35 mouse cellular contexts compared by ENCODE assay signal in the genomic region with DNA sequence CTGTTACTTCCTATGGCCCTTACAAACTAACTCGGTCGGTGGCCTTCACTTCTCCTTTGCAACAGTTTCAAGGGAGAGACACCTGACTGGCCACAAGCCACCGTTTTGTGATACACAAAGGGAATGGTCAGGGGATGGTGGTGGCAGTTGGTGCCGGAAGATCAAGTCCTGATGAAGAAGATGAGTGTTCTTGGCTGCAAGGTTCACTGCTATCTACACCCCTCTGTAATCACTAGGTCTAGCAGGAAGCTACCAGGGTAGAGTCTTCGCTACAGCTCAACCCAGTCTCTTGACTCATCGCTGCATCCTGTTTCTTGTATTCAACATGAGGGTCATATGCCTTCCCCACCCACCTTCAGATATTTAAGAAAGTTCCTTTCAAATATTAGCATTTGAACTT.
"Had no signal": no experiment of that assay in that cellular context is flagged by ENCODE, and none has a peak within 500 bp of the region (broad histone marks: within the 10 kb centered on the region; RNA-seq: fewer than 3 reads in every experiment).

No protein-coding gene starts in this region.

- H3K9me3 ChIP-seq: heart, embryonic 10.5 days; heart, embryonic 12.5 days; heart, embryonic 13.5 days; heart, embryonic 15.5 days; hindbrain, embryonic 10.5 days; hindbrain, embryonic 12.5 days; hindbrain, embryonic 13.5 days; hindbrain, embryonic 15.5 days; intestine, embryonic 15.5 days; kidney, embryonic 15.5 days had no signal

- H3K4me1 ChIP-seq: heart, embryonic 10.5 days; hindbrain, embryonic 12.5 days; hindbrain, embryonic 15.5 days; intestine, embryonic 15.5 days; kidney, embryonic 15.5 days had no signal

- DNase-seq: heart, postnatal 10 days; heart, postnatal 14 days; heart, postnatal 36 days; heart, postnatal 4 days; kidney, adult 18-20 months; kidney, adult 2 months; kidney, adult 8-10 months; kidney, adult 9 months; kidney, postnatal 10 days; kidney, postnatal 14 days; kidney, postnatal 25 days; kidney, postnatal 36 days; kidney, postnatal 4 days; layer of hippocampus, adult 9-11 months; layer of hippocampus, postnatal 36 days had no signal

- H3K4me3 ChIP-seq: heart, embryonic 10.5 days; heart, embryonic 12.5 days; heart, embryonic 13.5 days; heart, embryonic 15.5 days; hindbrain, embryonic 10.5 days; hindbrain, embryonic 12.5 days; hindbrain, embryonic 13.5 days; hindbrain, embryonic 15.5 days; intestine, embryonic 15.5 days; kidney, embryonic 15.5 days; layer of hippocampus, adult 2 months; left cerebral cortex, adult 2 months had no signal

- H3K4me2 ChIP-seq: heart, embryonic 11.5 days; heart, embryonic 12.5 days; heart, embryonic 13.5 days; heart, embryonic 15.5 days; hindbrain, embryonic 12.5 days; hindbrain, embryonic 13.5 days; hindbrain, embryonic 14.5 days; hindbrain, embryonic 15.5 days; intestine, embryonic 15.5 days; kidney, embryonic 15.5 days had no signal

- H3K36me3 ChIP-seq: heart, embryonic 10.5 days; heart, embryonic 12.5 days; heart, embryonic 13.5 days; heart, embryonic 15.5 days; hindbrain, embryonic 10.5 days; hindbrain, embryonic 12.5 days; hindbrain, embryonic 13.5 days; hindbrain, embryonic 15.5 days; intestine, embryonic 15.5 days; kidney, embryonic 15.5 days had no signal

- ATAC-seq: hindbrain, embryonic 16.5 days; hindbrain, postnatal 0 days; inflammation-experienced regulatory T-cells, adult 6 months; intestine, embryonic 15.5 days; intestine, embryonic 16.5 days; intestine, postnatal 0 days had no signal

- H3K27ac ChIP-seq: heart, embryonic 10.5 days; heart, embryonic 13.5 days; heart, embryonic 15.5 days; hindbrain, embryonic 10.5 days; hindbrain, embryonic 12.5 days; hindbrain, embryonic 13.5 days; hindbrain, embryonic 14.5 days; hindbrain, embryonic 15.5 days; hindbrain, postnatal 0 days; intestine, embryonic 15.5 days; kidney, embryonic 15.5 days; kidney, postnatal 0 days; layer of hippocampus, adult 2 months; left cerebral cortex, adult 2 months had no signal

- H3K9ac ChIP-seq: heart, embryonic 12.5 days; heart, embryonic 13.5 days; heart, embryonic 15.5 days; hindbrain, embryonic 12.5 days; hindbrain, embryonic 13.5 days; hindbrain, embryonic 14.5 days; hindbrain, embryonic 15.5 days; intestine, embryonic 15.5 days; kidney, embryonic 15.5 days had no signal

- H3K27me3 ChIP-seq: heart, embryonic 12.5 days; heart, embryonic 13.5 days; heart, embryonic 15.5 days; hindbrain, embryonic 12.5 days; hindbrain, embryonic 13.5 days; hindbrain, embryonic 15.5 days; intestine, embryonic 15.5 days; kidney, embryonic 15.5 days had no signal
